ENCODE assay signal across 9 mouse cellular contexts in genomic region chr19:25360571-25361029, GRCm38 (mm10).
DNase-seq lines count a peak whose midpoint lies in the region; ATAC-seq lines count a peak whose summit lies in the region.
"Had no signal": no experiment of that assay in that cellular context is flagged by ENCODE, and none has a peak within 500 bp of the region (broad histone marks: within the 10 kb centered on the region; RNA-seq: fewer than 3 reads in every experiment).

No protein-coding gene starts in this region.

- 0 out of 2 replicates have a peak, but pooled peaks have one; percentile 4 for ATAC-seq in midbrain, embryonic 12.5 days (ENCODE audit: low FRiP score, low read depth)

- WGBS in midbrain, embryonic 12.5 days: 46% methylated on average over 9 of the region's 9 CpGs
- WGBS in midbrain, embryonic 10.5 days: 42% methylated on average over 9 of the region's 9 CpGs

- no peak overlapping the region for H3K27ac ChIP-seq in midbrain, embryonic 12.5 days (replicated peaks)
- no peak overlapping the region for H3K27ac ChIP-seq in midbrain, embryonic 10.5 days (replicated peaks)

- no peak overlapping the region for H3K4me3 ChIP-seq in midbrain, embryonic 12.5 days
- H3K4me3 ChIP-seq in midbrain, embryonic 10.5 days: no peak overlapping the region

- peak; percentile 43 for DNase-seq in embryo, embryonic 10 days (ENCODE audit: low spot score)
- no peak for DNase-seq in embryo, embryonic 9.5 days (ENCODE audit: extremely low spot score)
- no peak for DNase-seq in midbrain, embryonic 10.5 days (ENCODE audit: low spot score)
- DNase-seq in lung, postnatal 4 days: peak; percentile 34 to 59
- peak; percentile 51 for DNase-seq in yolk sac, embryonic 10.5 days (ENCODE audit: low spot score)
- no peak for DNase-seq in adipocyte (ENCODE audit: low spot score)
- DNase-seq in right cerebral cortex, postnatal 25 days: no peak
- DNase-seq: adrenal gland, postnatal 36 days had no signal

- no peak overlapping the region for H3K9ac ChIP-seq in midbrain, embryonic 12.5 days (replicated peaks)

- H3K27me3 ChIP-seq in midbrain, embryonic 12.5 days: peaks cover 7% of the 10 kb centered on the region
- H3K27me3 ChIP-seq in midbrain, embryonic 10.5 days (ENCODE audit: low read depth, poor library complexity, severe bottlenecking): 0 out of 2 replicates have a peak, but pooled peaks cover 3% of the 10 kb centered on the region

- no peaks in the 10 kb centered on the region for H3K36me3 ChIP-seq in midbrain, embryonic 12.5 days
- no peaks in the 10 kb centered on the region for H3K36me3 ChIP-seq in midbrain, embryonic 10.5 days

- H3K4me2 ChIP-seq in midbrain, embryonic 12.5 days (replicated peaks): no peak overlapping the region

- peaks cover 31% of the 10 kb centered on the region for H3K4me1 ChIP-seq in midbrain, embryonic 12.5 days
- peaks cover 58% of the 10 kb centered on the region for H3K4me1 ChIP-seq in midbrain, embryonic 10.5 days

- H3K9me3 ChIP-seq in midbrain, embryonic 12.5 days: no peaks in the 10 kb centered on the region
- no peaks in the 10 kb centered on the region for H3K9me3 ChIP-seq in midbrain, embryonic 10.5 days (replicated peaks)

Comparison
In these comparisons a context has a peak if more than half of its experiments do, and no peak if none do; other contexts are left out.
1. DNase-seq: peak in embryo, embryonic 10 days (single experiment), lung, postnatal 4 days (2 of 2) and yolk sac, embryonic 10.5 days (single experiment); none in embryo, embryonic 9.5 days (single experiment), midbrain, embryonic 10.5 days (single experiment), adipocyte (single experiment) and right cerebral cortex, postnatal 25 days (single experiment).